Mouse (Mus musculus) hematopoietic stem cell, adult 5-6 weeks (primary cell): ENCODE data around the gene Sppl2b. TPM values are rescaled to one million over a fixed set of nuclear protein-coding genes. Genes with fewer than 3 reads are reported as not detected.
"Not testable (repeated sequence)": the region's sequence is repeated elsewhere in the genome, so short reads cannot be mapped to it uniquely, and the experiment has no call there.

Experiments
- ATAC-seq, 2 experiments: fragments of 125-278 bp in 1 of 2; replicated peaks in 1 of 2; 2 replicates each; pipeline ENCODE4 v1.8.0; 2016 to 2017; ENCODE audit warnings: inconsistent platforms in 2 of 2, mild to moderate bottlenecking in 2 of 2, moderate number of reproducible peaks in 2 of 2, low read depth in 1 of 2, moderate TSS enrichment in 1 of 2; ENCODE audit not compliant: low FRiP score in 2 of 2, poor library complexity in 2 of 2, severe bottlenecking in 2 of 2, insufficient read depth in 1 of 2, low TSS enrichment in 1 of 2
- total RNA-seq: library from RNA; stranded (forward); fragments of 172-1452, 232-1000 nt; gene quantifications from 2 replicates; pipeline ENCODE4 v1.2.3, GENCODE M21; 2017

Sppl2b gene
- total RNA-seq, 1 experiment from 2014 or later, result 30.1 TPM

DNA sequence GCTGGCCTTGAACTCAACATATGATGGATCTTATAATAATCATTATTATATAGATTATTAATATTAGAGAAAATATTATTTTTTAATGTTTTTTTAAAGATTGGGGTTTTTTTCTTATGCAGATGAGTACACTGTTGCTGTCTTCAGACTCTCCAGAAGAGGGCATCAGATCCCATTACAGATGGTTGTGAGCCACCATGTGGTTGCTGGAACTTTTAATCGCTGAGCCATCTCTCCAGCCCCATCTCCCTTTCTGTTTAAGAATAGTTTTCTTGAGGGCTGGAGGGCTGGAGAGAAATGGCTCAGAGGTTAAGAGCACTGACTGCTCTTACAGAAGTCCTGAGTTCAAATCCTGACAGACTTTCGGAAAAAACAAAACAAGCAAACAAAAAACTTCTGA lies 33.1 kb upstream of the Sppl2b start:
- ATAC-seq, result no peak

DNA sequence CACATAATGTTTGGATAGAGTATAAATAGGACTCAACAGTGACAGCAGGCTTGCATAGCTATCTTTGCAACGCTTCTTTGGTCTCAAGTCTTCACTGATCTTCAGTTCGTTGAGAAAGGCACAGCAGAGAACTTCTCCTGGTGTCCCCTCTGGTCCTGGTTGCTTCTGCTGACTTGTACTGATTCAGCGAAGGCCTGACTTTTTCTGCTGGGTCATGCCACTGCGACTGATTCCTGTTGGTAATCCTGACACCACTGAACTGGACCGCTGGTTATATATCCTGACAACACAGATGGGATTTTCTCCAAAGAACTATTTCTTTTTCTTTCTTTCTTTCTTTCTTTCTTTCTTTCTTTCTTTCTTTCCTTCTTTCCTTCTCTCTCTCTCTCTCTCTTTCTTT lies 32.5 kb upstream of the Sppl2b start:
- ATAC-seq, result no peak

DNA sequence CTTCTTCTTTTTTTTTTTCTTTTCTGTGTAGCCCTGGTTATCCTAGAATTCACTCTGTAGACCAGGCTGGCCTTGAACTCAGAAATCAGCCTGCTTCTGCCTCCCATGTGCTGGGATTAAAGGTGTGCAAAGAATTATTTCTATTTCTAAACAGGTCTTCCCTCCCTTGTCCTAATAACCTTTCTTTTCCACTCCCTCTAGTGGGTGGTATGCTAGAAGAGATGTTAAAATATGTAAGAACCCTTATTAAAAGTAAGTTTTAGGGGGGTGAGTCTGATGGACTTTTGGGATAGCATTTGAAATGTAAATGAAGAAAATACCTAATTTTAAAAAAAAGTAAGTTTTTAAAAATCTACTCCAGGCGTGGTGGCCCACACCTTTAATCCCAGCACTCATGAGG lies 31.8 kb upstream of the Sppl2b start:
- ATAC-seq, result no peak

DNA sequence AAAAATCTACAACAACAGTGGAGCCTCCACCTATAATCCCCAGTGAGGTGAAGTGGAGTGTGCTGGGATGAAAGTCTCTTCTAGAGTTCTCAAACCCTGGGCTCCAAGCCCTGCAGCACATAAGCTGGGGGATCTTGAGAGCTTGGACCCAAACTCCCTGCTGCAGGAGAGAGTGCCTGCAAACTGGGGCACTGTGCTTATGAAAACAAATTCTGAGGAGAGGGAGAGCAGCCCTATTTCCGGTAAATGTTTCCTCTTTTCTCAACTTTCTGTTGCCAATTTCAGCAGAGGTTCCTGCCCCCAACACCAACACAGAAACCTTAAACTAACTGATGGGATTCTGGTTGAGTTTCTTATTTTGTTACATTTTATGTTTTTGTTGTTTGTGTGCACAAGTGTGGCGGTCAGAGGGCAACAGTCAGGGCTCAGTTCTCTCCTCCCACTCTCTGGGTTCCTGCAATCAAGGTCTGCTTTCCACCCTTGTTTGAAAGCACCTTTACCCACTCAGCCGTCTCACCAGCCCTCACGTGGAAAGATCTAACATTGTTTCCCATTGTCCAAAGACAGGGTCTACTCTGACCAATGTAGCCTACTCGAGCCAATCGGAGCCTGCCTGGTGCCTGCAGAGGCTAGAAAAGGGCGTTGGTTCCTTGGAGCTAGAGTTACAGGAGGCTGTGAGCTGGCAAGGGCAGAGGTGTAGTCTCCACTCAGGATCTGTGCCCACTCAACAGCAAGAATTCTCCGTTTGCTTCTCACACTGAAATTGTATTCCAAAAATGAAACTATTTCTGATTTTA lies 31.0 kb upstream of the Sppl2b start:
- ATAC-seq, result no peak

- ATAC-seq, result no peak
Measured at GRCm38 (mm10) chr10:80824827-80825226, 30.2 kb upstream of the Sppl2b start.

- ATAC-seq, result peak; percentile 87 to 88
Measured at GRCm38 (mm10) chr10:80826151-80827062, 28.7 kb upstream of the Sppl2b start, which contains the start of gene Oaz1. Oaz1 (plus strand) TSS chr10:80826656.

DNA sequence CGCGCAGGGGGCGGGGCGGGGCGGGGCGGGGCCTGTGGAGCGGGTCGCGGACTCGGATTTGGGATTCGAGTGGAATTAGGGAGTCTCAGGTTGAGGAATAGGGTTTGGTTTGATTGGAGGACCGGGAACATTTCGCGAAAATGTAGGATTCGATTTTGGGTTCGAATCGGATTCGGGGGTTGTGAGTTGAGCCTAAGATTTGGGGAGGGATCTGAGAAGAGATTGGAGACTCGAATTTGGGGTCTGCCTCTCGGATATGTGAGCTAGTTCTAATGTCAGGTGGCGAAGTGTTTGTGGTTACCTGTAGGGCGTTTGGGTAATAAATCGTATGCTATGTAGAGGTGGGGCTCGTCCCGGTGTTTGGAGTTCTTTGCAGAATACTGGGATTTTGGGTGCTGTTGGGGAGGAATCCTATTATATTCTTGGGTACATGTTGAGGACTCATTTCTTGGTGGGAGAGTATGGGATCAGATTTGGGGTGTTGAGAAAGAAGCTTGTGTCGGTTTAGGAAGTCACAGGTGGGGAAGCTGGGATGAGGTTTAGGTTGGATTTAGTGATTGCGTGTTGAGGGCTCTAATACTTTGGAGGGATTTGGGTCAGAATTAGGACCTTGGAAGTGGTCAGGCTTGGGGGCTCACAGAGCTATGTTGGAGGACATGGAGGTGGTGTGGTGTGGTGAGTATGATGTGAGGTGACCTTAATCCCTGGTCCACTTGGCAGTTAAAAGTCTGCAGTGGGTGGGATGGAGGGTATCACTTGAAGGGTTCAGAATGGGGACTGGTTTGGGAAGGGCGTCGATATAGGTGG lies 27.8 kb upstream of the Sppl2b start:
- no peak for ATAC-seq

GRCm38 (mm10) chr10:80827870-80828420 lies 27.1 kb upstream of the Sppl2b start:
- no peak for ATAC-seq

GRCm38 (mm10) chr10:80828587-80828986 lies 26.5 kb upstream of the Sppl2b start:
- ATAC-seq, result not testable (repeated sequence)

DNA sequence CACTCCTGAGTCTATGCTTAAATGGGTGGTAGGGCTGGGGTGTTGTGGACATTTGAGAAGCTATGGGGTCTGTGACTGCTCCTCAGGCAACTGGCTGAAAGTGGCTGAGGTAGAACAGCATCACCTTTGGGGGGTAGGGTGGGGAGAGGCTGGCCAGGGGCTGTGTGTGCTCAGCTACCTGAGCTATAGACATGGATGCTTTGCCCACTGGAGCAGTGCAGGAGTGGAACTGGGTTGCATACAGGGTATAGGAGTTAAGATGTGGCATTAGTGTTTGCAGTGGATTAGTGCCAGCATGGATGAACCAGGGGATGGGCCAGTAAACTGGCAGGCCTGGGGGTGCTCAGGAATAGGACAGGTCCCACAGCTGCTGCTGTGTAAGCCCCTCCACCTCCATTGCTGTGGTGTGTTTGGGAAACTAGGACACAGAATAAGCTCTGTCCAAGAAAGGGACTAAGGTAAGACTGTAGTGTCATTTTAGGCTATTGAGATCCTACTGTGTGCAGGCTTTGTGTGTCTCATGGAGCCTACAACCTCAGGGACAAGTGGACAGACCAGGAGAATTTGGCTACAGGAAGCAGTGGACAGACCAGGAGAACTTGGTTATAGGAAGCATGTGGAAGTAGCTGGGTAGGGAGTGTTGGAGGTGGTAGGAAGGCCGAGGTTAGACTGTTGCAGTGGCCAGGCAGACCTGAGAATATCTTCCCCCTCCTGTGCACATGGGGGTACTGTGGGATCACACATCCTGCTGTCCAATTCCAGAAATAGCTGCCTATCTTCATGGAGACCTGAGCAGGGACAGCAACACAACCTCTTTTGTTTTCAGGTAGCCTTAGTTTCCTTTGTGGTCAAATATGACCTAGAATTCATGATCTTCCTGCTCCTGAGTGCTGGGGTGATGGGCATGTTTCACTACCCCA lies 25.5 kb upstream of the Sppl2b start:
- no peak for ATAC-seq

- ATAC-seq, result peak; percentile 13 to 24; a peak in 2 of 4 replicates
Measured at GRCm38 (mm10) chr10:80831136-80831535, 23.9 kb upstream of the Sppl2b start.

DNA sequence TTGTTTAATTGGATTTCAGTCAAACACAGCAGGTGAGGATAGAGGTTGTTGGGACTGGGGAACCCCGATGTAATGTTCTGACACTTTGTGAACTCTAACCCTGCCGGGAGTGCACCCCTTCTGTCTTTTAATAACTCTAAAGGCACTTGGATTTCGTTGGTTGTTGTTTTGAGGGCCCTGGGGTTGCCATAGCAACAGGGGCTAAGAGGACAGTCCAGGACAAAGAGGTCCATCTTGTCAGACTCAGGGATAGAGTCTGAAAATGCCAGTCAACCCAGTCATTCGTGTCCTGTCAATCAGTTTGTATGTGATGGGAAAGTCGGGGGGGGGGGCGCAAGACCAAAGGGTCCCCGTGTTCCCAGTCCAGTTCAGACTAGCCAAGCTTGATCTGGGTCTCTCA lies 22.3 kb upstream of the Sppl2b start:
- ATAC-seq, result no peak

DNA sequence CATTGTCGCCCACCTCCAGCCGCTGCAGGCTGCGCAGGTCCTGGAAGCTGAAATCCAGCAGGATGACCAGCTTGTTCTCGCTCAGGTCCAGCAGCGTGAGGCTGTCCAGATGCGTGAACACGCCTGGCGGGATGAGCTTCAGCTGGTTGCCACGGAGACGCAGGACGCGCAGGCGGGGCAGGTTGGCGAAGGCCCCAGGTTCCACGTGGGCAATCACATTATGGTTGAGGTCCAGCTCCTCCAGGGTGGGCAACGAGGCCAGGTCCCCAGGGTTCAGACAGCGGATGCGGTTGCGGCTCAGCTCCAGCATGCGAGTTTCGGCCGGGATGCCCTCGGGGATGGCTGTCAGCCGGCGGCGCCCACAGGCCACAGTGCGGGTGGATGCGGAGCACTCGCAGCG lies 19.5 kb upstream of the Sppl2b start:
- ATAC-seq, result no peak

- ATAC-seq, result no peak
Measured at GRCm38 (mm10) chr10:80836949-80837379, 18.1 kb upstream of the Sppl2b start.

- ATAC-seq, result no peak
Measured at GRCm38 (mm10) chr10:80837827-80838226, 17.2 kb upstream of the Sppl2b start.

- no peak for ATAC-seq
Measured at GRCm38 (mm10) chr10:80838346-80838912, 16.6 kb upstream of the Sppl2b start.
